21 mouse cellular contexts compared by ENCODE assay signal in genomic region chr11:74664906-74665305, GRCm38 (mm10). TPM values are rescaled to one million over a fixed set of nuclear protein-coding genes. Genes with fewer than 3 reads are reported as not detected.
DNase-seq lines count a peak whose midpoint lies in the region.
"Had no signal": no experiment of that assay in that cellular context is flagged by ENCODE, and none has a peak within 500 bp of the region (broad histone marks: within the 10 kb centered on the region; RNA-seq: fewer than 3 reads in every experiment).

No protein-coding gene starts in this region.

- 0 out of 2 replicates have a peak overlapping the region, but pooled peaks have one; percentile 13 for H3K27ac ChIP-seq in macrophage
- H3K27ac ChIP-seq: embryonic facial prominence, embryonic 13.5 days; forebrain, embryonic 10.5 days; heart, adult 2 months; hindbrain, embryonic 13.5 days; hindbrain, postnatal 0 days had no signal

- peaks cover 64% of the 10 kb centered on the region for H3K36me3 ChIP-seq in macrophage (ENCODE audit: inconsistent target)

- intact Hi-C loops in heart, postnatal 25 days (cut with DNase I): no loop called here

- 48% methylated on average over 8 of the region's 8 CpGs for whole genome bisulfite sequencing in macrophage (ENCODE audit: missing documents)

- peak; percentile 15 for DNase-seq in adrenal gland, adult 2 months
- no peak for DNase-seq in adrenal gland, postnatal 4 days (ENCODE audit: low spot score in 2 of 2)
- peak; percentile 88 for DNase-seq in heart, adult 11 months
- no peak for DNase-seq in heart, postnatal 25 days (ENCODE audit: low spot score)
- no peak for DNase-seq in frontal cortex, postnatal 10 days (ENCODE audit: low spot score in 2 of 2)
- no peak for DNase-seq in kidney, postnatal 36 days
- DNase-seq: adrenal gland, postnatal 10 days; B cell, adult 2 months; cerebellum, adult 11-12 months; cerebellum, postnatal 10 days; heart, adult 2 months; heart, postnatal 36 days; kidney, adult 11 months had no signal

- H3K4me3 ChIP-seq in macrophage (ENCODE audit: inconsistent target): no peak overlapping the region
- H3K4me3 ChIP-seq: embryonic facial prominence, embryonic 13.5 days; forebrain, embryonic 10.5 days; heart, adult 2 months; heart, embryonic 12.5 days; hindbrain, embryonic 13.5 days had no signal

- H3K79me2 ChIP-seq in macrophage (ENCODE audit: inconsistent target): no peaks in the 10 kb centered on the region

RNA-seq across cellular contexts. Expression of gene Cluh, which starts 15.6 kb away (rescaled TPM):
- 100 to 1,000 TPM; 190 to 247 TPM for total RNA-seq in adrenal gland, adult 2 months (2021)
- 134 and 163 TPM in 2 replicates for polyA plus RNA-seq in adrenal gland, adult 2 months (2012; rRNA removed)
- 100 to 1,000 TPM; 217 to 220 TPM for total RNA-seq in adrenal gland, postnatal 4 days (2021)
- total RNA-seq in heart, postnatal 25 days (2021): 100 to 1,000 TPM; 208 to 227 TPM
- total RNA-seq in macrophage (2018; cell fraction: chromatin; rRNA removed): 100 to 1,000 TPM in 2 of 26 experiments, 10 to 100 TPM in 24; 15.5 to 109 (median 53.9) TPM
- total RNA-seq in macrophage (2018; cell fraction: cytosol; rRNA removed): 10 to 100 TPM; 17.7 to 36.8 (median 27.9) TPM
- total RNA-seq in macrophage (2018; cell fraction: nucleus; rRNA removed): 10 to 100 TPM; 17.6 to 92.7 (median 33.5) TPM
- 22.2 to 42.3 TPM (median 23.6 TPM) in 3 replicates for polyA plus RNA-seq in macrophage (2018)

RNA-seq across cellular contexts. Expression of gene Ccdc92b, which starts 45.5 kb away (rescaled TPM):
- total RNA-seq in adrenal gland, adult 2 months (2021): 1 to 10 TPM; 2.0 to 3.6 TPM
- 2.4 and 4.0 TPM in 2 replicates for polyA plus RNA-seq in adrenal gland, adult 2 months (2012; rRNA removed)
- total RNA-seq in adrenal gland, postnatal 4 days (2021): 1 to 10 TPM; 6.5 to 6.6 TPM
- total RNA-seq in heart, postnatal 25 days (2021): under 1 TPM; 0.47 to 0.59 TPM
- total RNA-seq in macrophage (2018; cell fraction: chromatin; rRNA removed): 1 to 10 TPM in 4 of 26 experiments, under 1 TPM in 7, not detected in 15; 0.16 to 2.1 (median 0.87) TPM
- under 1 TPM in 25 of 26 experiments, not detected in 1; 0.03 to 0.24 (median 0.06) TPM for total RNA-seq in macrophage (2018; cell fraction: cytosol; rRNA removed)
- 1 to 10 TPM in 2 of 26 experiments, under 1 TPM in 12, not detected in 12; 0.11 to 2.4 (median 0.45) TPM for total RNA-seq in macrophage (2018; cell fraction: nucleus; rRNA removed)
- 0.13 to 0.20 TPM in 2 of 3 replicates, not detected in the other for polyA plus RNA-seq in macrophage (2018)
- polyA plus RNA-seq: CD4-positive, CD25-positive, alpha-beta regulatory T cell, adult 4 months; G1E had no signal

RNA-seq across cellular contexts. Expression of gene Rap1gap2, which starts 54.2 kb away (rescaled TPM):
- total RNA-seq in adrenal gland, adult 2 months (2021): 10 to 100 TPM in 1 of 2 experiments, 1 to 10 TPM in 1; 6.1 to 12.9 TPM
- polyA plus RNA-seq in adrenal gland, adult 2 months (2012; rRNA removed): 4.8 and 5.1 TPM in 2 replicates
- 10 to 100 TPM; 18.7 to 28.8 TPM for total RNA-seq in adrenal gland, postnatal 4 days (2021)
- 10 to 100 TPM; 85.8 to 86.8 TPM for total RNA-seq in heart, postnatal 25 days (2021)
- total RNA-seq in macrophage (2018; cell fraction: chromatin; rRNA removed): 1 to 10 TPM in 15 of 26 experiments, under 1 TPM in 11; 0.12 to 3.0 (median 1.2) TPM
- 1 to 10 TPM in 5 of 26 experiments, under 1 TPM in 21; 0.31 to 1.5 (median 0.73) TPM for total RNA-seq in macrophage (2018; cell fraction: cytosol; rRNA removed)
- total RNA-seq in macrophage (2018; cell fraction: nucleus; rRNA removed): 1 to 10 TPM in 14 of 26 experiments, under 1 TPM in 12; 0.40 to 2.4 (median 1.1) TPM
- polyA plus RNA-seq in macrophage (2018): 0.27 to 0.59 TPM (median 0.37 TPM) in 3 replicates

RNA-seq across cellular contexts. Expression of gene Pafah1b1, which starts 59.6 kb away (rescaled TPM):
- 100 to 1,000 TPM; 171 to 185 TPM for total RNA-seq in adrenal gland, adult 2 months (2021)
- 6.9 and 8.2 TPM in 2 replicates for polyA plus RNA-seq in adrenal gland, adult 2 months (2012; rRNA removed)
- total RNA-seq in adrenal gland, postnatal 4 days (2021): 100 to 1,000 TPM; 165 to 177 TPM
- 100 to 1,000 TPM; 206 to 224 TPM for total RNA-seq in heart, postnatal 25 days (2021)
- total RNA-seq in macrophage (2018; cell fraction: chromatin; rRNA removed): 100 to 1,000 TPM in 8 of 26 experiments, 10 to 100 TPM in 18; 56.1 to 118 (median 94.4) TPM
- total RNA-seq in macrophage (2018; cell fraction: cytosol; rRNA removed): 100 to 1,000 TPM in 21 of 26 experiments, 10 to 100 TPM in 5; 90.1 to 141 (median 111) TPM
- total RNA-seq in macrophage (2018; cell fraction: nucleus; rRNA removed): 100 to 1,000 TPM in 15 of 26 experiments, 10 to 100 TPM in 11; 81.7 to 144 (median 103) TPM
- 65.1 to 129 TPM (median 83.5 TPM) in 3 replicates for polyA plus RNA-seq in macrophage (2018)

Comparison
In these comparisons a context has a peak if more than half of its experiments do, and no peak if none do; other contexts are left out.
1. DNase-seq: peak in adrenal gland, adult 2 months (single experiment) and heart, adult 11 months (single experiment); none in adrenal gland, postnatal 4 days (0 of 2), heart, postnatal 25 days (single experiment), frontal cortex, postnatal 10 days (0 of 2) and kidney, postnatal 36 days (0 of 2).